Mouse (Mus musculus) lung, embryonic 16.5 days (tissue): Measurements from ENCODE around the gene Elf5. TPM values are rescaled to one million over a fixed set of nuclear protein-coding genes. Genes with fewer than 3 reads are reported as not detected.

Experiments
- ATAC-seq: fragments of 200-750 bp; cut with Nextera tagmentation; 2 replicates; pipeline ENCODE4 v1.8.0; 2017; ENCODE audit warnings: low read depth, mild to moderate bottlenecking, moderate library complexity
- H3K27ac ChIP-seq: fragments of 300-500 bp; sonication (generic); 2 replicates; pipeline ENCODE4 v1.5.1; 2014; ENCODE audit warnings: mild to moderate bottlenecking, control low read depth, low read length
- H3K27me3 ChIP-seq: fragments of 300-500 bp; sonication (generic); 2 replicates; pipeline ENCODE4 v1.6.1; 2014; ENCODE audit warnings: low read depth, low read length, mixed read lengths; ENCODE audit not compliant: control insufficient read depth, insufficient read depth
- H3K36me3 ChIP-seq: fragments of 300-500 bp; sonication (generic); 2 replicates; pipeline ENCODE4 v1.6.1; 2014; ENCODE audit warnings: low read length; ENCODE audit not compliant: control insufficient read depth, insufficient read depth
- H3K4me1 ChIP-seq: fragments of 300-500 bp; sonication (generic); replicated peaks from 2 replicates; pipeline ENCODE4 v1.6.1; 2014; ENCODE audit warnings: low read length, mixed read lengths; ENCODE audit not compliant: control insufficient read depth, insufficient read depth
- H3K4me2 ChIP-seq: fragments of 300-500 bp; sonication (generic); 2 replicates; pipeline ENCODE4 v1.6.1; 2014; ENCODE audit warnings: low read depth, low read length, control low read depth
- H3K4me3 ChIP-seq: fragments of 300-500 bp; sonication (generic); 2 replicates; pipeline ENCODE4 v1.5.1; 2014; ENCODE audit warnings: mild to moderate bottlenecking, low read length, control low read depth
- H3K9ac ChIP-seq: fragments of 300-500 bp; sonication (generic); 2 replicates; pipeline ENCODE4 v1.6.1; 2014; ENCODE audit warnings: low read length, control low read depth
- H3K9me3 ChIP-seq: fragments of 300-500 bp; sonication (generic); 2 replicates; pipeline ENCODE4 v1.6.1; 2016; ENCODE audit warnings: low read length; ENCODE audit not compliant: control insufficient read depth
- WGBS: fragments of 180-500 bp; shearing (Covaris S2); extraction: QIAGEN DNeasy Blood & Tissue Kit; methylation state at CpG from one replicate; pipeline ENCODE4 v1.1.7; 2014; 5-methylcytosine and 5-hydroxymethylcytosine counted together
- polyA plus RNA-seq: library from polyadenylated mRNA; unstranded; fragments of >200 nt; fragmentation: Nextera tagmentation; extraction: Ambion mirVana; gene quantifications from 2 replicates; pipeline ENCODE4 v1.2.1, GENCODE M21; 2015

Gene Elf5
- polyA plus RNA-seq, 1 experiment from 2014 or later: 8.5 TPM

DNA sequence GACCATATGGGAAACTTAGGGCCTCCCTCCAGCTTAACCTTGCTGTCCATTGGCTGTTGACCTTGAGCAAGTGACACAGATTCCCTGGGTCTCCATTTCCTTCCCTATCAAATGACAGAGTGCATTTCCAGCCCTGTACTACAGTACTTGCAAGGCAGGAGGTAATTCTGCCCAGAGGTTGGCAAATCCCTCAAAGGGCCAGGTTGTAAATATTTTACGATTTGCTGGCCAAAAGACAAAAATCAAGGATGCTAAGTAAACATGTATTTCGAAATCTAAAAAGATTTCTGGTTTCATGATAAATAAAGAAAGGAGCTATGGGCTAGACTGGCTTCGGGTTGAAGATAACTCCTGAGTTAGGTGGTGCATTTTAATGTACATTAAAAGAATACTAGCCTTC lies 16.9 kb downstream of the Elf5 start:
- no peaks in the 10 kb centered on the region for H3K9me3 ChIP-seq
- no peak overlapping the region for H3K9ac ChIP-seq
- peaks cover 8% of the 10 kb centered on the region for H3K4me1 ChIP-seq
- 53% methylated on average over 3 of the region's 3 CpGs for WGBS
- no peaks in the 10 kb centered on the region for H3K27me3 ChIP-seq
- no peak overlapping the region for H3K4me2 ChIP-seq
- H3K36me3 ChIP-seq: no peaks in the 10 kb centered on the region
- no peak for ATAC-seq
- H3K4me3 ChIP-seq: no peak overlapping the region
- no peak overlapping the region for H3K27ac ChIP-seq

DNA sequence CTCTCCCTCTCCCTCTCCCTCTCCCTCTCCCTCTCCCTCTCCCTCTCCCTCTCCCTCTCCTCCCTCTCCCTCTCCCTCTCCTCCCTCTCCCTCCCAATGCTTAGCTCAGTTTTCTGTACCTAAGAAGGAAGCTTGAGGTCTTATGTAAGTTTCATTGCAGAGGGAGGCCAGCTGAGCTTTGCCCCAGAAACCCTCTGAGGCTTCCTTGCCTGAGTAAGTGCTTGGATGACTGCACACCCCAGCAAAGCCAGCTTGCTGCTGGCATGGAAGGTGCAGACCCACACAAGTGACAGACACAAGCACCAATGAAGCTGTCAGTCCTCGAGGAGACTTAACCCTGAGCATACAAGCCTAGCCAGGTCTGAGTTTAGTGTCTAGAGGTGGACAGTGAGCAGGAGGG lies 19.2 kb downstream of the Elf5 start:
- ATAC-seq: no peak

DNA sequence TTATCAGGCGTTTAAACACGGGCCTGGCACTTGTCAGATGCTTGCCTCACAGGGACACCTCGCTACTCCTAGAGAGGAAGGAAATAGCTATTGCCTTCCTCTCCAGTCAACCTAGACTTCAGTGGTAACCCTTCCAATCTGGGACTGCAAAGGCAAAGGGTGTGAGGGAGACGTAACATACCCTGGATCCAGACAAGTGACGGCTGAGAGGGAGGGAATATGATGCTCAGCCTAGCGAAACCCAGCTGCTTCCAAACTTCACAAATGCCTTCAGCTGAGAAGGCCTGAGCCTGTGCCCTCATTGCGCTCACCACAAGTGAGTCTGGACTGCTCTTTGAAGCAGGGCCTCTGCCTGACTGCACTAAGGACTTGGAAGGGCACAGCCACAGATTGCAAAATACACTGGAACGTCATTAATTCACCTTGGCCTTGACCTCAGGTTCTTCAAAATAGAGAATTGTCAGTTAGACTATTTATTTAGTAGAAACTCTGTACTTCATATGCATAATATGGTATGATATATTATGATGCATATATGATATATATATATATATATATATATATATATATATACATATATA lies 21.3 kb downstream of the Elf5 start:
- Histone ChIP-seq H3K4me1 (peaks cover 29% of the 10 kb centered on the region), H3K27me3 (no peaks in the 10 kb centered on the region), H3K4me3 (no peak overlapping the region), H3K9ac (no peak overlapping the region), H3K4me2 (no peak overlapping the region), H3K27ac (no peak overlapping the region), H3K9me3 (no peaks in the 10 kb centered on the region), H3K36me3 (no peaks in the 10 kb centered on the region)
- 31% methylated on average over 8 of the region's 8 CpGs for WGBS
- peak; percentile 32 for ATAC-seq

More for the DNA sequence above, 19.2 kb downstream of the Elf5 start:
- Histone ChIP-seq H3K4me2 (no peak overlapping the region), H3K36me3 (no peaks in the 10 kb centered on the region), H3K9ac (no peak overlapping the region), H3K27ac (no peak overlapping the region), H3K27me3 (no peaks in the 10 kb centered on the region), H3K9me3 (no peaks in the 10 kb centered on the region), H3K4me3 (no peak overlapping the region), H3K4me1 (peaks cover 13% of the 10 kb centered on the region)
- 29% methylated on average over 1 of the region's 1 CpGs for WGBS

DNA sequence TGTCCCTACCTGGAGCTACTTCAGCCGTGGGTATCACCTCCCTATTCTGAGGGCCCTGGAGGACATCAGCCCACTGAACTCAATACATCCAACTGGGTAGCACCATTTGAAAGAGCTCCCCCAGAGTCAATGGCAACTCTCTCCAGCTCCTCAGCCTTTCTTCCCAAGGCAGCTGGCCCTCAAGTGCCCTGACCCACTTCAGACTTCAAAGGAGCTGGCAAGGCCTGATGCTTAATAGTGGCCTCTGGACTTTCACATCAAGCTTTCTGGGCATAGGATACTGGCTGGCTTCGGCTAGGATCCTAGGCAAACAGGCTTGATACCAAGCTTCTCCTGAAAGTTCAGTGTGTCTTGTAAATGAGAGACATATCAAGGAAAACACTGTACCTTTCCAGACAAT lies 23.6 kb downstream of the Elf5 start:
- Histone ChIP-seq H3K4me2 (no peak overlapping the region), H3K27ac (peak overlapping the region; percentile 25; the same call in 1 of the 2 replicates), H3K36me3 (no peaks in the 10 kb centered on the region), H3K9me3 (no peaks in the 10 kb centered on the region), H3K9ac (no peak overlapping the region), H3K4me3 (no peak overlapping the region), H3K27me3 (no peaks in the 10 kb centered on the region), H3K4me1 (peaks cover 29% of the 10 kb centered on the region)
- no peak for ATAC-seq
- WGBS: 60% methylated on average over 2 of the region's 2 CpGs

DNA sequence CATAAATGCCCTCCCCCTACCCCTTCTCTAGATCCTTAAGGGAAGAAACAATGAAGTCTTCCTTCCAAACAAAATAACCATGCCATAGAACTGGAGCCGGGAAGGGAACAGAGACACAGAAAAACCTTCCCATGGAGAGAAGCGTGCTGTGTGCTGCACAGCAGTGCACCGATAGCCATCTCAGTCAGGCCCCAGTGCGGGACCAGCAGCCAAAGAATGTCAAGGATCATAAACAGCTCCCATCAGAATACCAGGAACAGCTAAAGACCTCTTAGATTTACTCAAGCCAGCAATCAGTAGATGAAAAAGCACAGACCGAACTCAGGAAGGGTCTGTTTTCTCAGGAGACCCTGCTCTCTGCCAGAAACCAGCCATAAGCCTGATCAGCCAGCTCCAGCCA lies 25.0 kb downstream of the Elf5 start:
- peak; percentile 61 for ATAC-seq
- no peaks in the 10 kb centered on the region for H3K36me3 ChIP-seq
- H3K4me1 ChIP-seq: peaks cover 29% of the 10 kb centered on the region
- 24% methylated on average over 5 of the region's 5 CpGs for WGBS
- no peak overlapping the region for H3K4me3 ChIP-seq
- peak overlapping the region; percentile 78 for H3K27ac ChIP-seq
- H3K4me2 ChIP-seq: no peak overlapping the region
- no peaks in the 10 kb centered on the region for H3K9me3 ChIP-seq
- no peak overlapping the region for H3K9ac ChIP-seq
- no peaks in the 10 kb centered on the region for H3K27me3 ChIP-seq

DNA sequence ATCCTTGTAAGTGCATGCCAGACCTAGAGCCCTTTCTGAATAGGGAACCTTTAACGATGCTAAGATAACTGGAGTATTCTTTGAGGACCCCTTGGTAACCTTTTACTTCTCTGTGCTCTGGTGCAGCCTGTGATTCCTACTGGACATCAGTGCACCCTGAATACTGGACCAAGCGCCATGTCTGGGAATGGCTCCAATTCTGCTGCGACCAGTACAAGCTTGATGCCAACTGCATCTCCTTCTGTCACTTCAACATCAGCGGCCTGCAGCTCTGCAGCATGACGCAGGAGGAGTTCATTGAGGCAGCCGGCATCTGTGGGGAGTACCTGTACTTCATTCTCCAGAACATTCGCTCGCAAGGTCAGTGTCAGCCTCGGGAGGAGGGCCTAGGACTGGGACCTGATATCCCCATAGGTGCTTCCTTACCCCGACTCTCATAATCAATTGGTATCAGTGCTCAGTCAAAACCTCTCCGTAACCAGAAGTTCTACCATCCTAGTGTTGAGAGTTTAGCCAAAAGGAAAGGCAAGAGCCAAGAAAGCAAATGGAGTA lies 27.7 kb downstream of the Elf5 start:
- Histone ChIP-seq H3K4me2 (no peak overlapping the region), H3K9me3 (no peaks in the 10 kb centered on the region)
- 87% methylated on average over 11 of the region's 11 CpGs for WGBS

DNA sequence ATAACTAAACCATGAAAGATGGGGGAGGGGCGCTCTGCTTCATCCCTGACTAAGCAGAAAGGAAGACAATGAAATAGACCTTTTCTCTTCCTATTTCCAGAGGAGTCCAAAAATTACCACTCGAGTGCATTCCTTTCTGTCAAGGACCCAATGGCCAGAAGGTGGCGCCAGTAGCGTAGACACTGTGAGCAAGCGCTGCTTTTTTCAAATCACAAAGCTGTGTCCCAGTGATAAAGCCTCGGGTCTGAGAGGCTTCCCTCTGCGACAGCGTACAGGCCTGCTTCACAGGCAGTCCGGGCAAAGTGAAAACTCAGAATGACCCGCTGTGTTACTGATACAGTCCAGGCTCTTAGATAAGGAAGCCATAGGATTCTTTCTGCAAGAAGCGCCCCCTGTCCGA lies 28.2 kb downstream of the Elf5 start:
- H3K4me2 ChIP-seq: peak overlapping the region; percentile 51
- ATAC-seq: peak; percentile 68
- H3K27ac ChIP-seq: no peak overlapping the region
- H3K4me3 ChIP-seq: peak overlapping the region; percentile 27; the same call in 1 of the 2 replicates
- peaks cover 25% of the 10 kb centered on the region for H3K4me1 ChIP-seq
- peak overlapping the region; percentile 57 for H3K9ac ChIP-seq
- 4% methylated on average over 12 of the region's 12 CpGs for WGBS
- no peaks in the 10 kb centered on the region for H3K9me3 ChIP-seq
- H3K36me3 ChIP-seq: no peaks in the 10 kb centered on the region
- H3K27me3 ChIP-seq: no peaks in the 10 kb centered on the region

More for the DNA sequence above, 27.7 kb downstream of the Elf5 start:
- no peaks in the 10 kb centered on the region for H3K36me3 ChIP-seq
- H3K4me1 ChIP-seq: peaks cover 26% of the 10 kb centered on the region
- H3K9ac ChIP-seq: no peak overlapping the region
- H3K27me3 ChIP-seq: no peaks in the 10 kb centered on the region
- no peak overlapping the region for H3K27ac ChIP-seq
- no peak overlapping the region for H3K4me3 ChIP-seq
- ATAC-seq: no peak

DNA sequence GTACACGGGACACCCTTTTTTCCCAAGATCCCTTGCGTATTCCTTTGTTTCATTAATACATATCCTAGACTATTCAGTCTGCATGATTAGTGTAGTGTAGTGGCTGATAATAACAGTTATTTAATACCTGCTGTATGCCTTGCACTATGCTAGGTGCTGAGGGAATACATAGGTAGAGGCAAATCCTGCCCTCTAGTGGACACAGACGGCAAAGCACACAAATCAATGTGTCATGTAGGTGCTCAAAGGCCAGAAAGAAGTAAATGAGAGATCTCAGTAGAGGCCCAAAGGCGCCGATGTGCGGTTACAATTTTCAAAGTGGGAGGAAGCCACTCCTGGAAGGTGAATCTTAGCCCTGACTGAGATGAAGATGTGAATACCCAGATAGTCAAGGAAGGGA lies 34.3 kb downstream of the Elf5 start:
- Histone ChIP-seq H3K27ac (no peak overlapping the region), H3K27me3 (no peaks in the 10 kb centered on the region), H3K9ac (no peak overlapping the region), H3K36me3 (no peaks in the 10 kb centered on the region), H3K4me3 (no peak overlapping the region), H3K4me2 (no peak overlapping the region), H3K9me3 (no peaks in the 10 kb centered on the region), H3K4me1 (no peaks in the 10 kb centered on the region)
- 57% methylated on average over 6 of the region's 6 CpGs for WGBS
- no peak for ATAC-seq

DNA sequence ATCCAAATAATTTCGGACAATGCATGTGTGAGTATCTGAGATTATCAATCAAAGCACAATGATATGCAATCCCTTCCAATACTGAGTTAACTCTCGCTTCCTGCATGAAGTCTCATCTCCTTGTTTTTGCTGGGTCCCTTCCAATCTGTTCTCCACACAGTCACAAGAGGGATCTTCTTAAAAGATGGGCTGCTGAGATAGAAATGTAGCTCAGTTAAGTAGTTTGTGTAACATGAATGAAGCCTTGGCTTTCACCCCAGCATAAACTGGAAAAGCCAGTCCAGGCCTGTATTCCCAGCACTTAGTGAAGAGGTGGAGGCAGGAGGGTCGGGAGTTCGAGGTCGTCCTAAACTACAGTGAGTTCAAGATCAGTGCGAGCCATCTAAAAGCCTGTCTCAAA lies 34.8 kb downstream of the Elf5 start:
- Histone ChIP-seq H3K4me2 (no peak overlapping the region), H3K9ac (no peak overlapping the region), H3K9me3 (no peaks in the 10 kb centered on the region), H3K27ac (no peak overlapping the region), H3K27me3 (no peaks in the 10 kb centered on the region), H3K36me3 (no peaks in the 10 kb centered on the region), H3K4me3 (no peak overlapping the region), H3K4me1 (no peaks in the 10 kb centered on the region)
- 76% methylated on average over 6 of the region's 6 CpGs for WGBS
- ATAC-seq: no peak
